Mouse (Mus musculus): ENCODE results near the gene Omt2b.
"Not testable (repeated sequence)": the region's sequence is repeated elsewhere in the genome, so short reads cannot be mapped to it uniquely, and the experiment has no call there.

Omt2b gene

DNA sequence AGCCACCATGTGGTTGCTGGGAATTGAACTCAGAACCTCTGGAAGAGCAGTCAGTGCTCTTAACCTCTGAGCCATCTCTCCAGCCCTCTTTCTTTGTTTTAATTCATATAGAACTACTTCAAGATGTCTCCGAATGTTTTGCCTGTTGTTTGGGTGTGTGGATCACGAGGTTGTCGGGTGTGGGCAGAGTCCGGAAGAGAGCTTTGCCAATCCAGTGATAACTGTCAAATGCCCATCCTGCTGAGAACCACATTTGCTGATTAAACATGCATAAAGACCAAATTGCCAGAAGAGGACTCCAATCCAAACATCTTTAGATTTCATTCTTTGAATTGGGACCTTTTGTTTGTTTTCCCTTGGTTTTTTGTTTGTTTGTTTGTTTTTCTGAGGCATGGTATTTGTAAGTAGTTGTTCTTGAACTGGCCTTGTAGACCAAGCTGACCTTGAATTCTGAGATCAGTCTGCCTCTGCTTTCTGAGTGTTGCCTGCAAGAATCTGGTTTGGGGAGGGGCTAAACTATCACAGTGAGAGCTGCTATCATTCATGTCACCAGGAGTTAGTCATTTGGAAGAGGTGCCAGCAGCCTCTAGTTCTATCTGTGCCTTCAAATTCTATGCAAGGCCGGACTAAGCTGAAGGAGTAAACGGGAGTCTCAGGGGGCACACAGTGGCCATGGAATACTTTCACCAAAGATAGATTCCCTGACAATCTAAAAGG lies 24.3 kb downstream of the Omt2b start:
- DNase-seq (ENCODE audit: low spot score) = no peak

GRCm38 (mm10) chr9:78354665-78355578 lies 27.5 kb downstream of the Omt2b start:
- DNase-seq (ENCODE audit: low spot score) = no peak

DNA sequence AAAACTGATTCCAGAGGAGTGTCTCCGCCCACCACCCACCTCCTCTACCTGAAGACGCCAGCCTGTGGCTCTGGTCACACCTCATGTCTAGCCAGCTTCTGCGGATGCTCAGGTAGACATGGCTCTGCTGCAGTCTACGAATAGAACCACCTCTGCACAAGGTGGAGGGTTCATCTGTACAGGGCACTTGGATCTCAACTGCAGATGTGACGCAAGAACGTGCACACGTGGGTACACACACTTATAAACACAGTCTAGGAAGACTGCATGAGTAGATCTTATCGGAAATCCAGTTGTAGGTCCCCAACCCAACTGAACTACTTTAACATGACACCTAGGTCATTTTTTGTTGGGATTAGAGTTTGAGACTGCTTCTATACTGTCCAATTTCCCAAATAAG lies 28.2 kb downstream of the Omt2b start, which contains the start of gene Gsta2:
TSS of gene Gsta2 (minus strand) at position 178 of the 400 bp plus-strand sequence.
- DNase-seq (ENCODE audit: low spot score) = no peak

DNA sequence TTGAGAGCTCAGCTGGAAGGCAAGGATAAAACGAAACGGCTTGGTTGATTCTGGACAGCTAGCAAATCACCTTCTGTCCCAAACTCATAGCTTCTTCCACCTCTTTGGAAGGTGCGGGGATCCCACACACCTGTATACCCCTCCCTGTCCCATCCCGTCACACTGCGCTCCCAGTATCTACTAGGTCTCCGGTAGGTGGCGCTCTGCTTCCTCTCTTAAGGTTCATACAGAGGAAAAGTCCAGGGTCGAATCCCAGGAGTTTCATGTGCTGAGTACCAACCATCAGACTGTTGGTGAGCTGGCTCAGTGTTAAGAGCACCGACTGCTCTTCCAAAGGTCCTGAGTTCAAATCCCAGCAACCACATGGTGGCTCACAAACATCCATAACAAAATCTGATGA lies 30.7 kb downstream of the Omt2b start:
- peak; percentile 47 for DNase-seq (ENCODE audit: low spot score)

GRCm38 (mm10) chr9:78359750-78360483 lies 32.5 kb downstream of the Omt2b start:
- no peak for DNase-seq (ENCODE audit: low spot score)

DNA sequence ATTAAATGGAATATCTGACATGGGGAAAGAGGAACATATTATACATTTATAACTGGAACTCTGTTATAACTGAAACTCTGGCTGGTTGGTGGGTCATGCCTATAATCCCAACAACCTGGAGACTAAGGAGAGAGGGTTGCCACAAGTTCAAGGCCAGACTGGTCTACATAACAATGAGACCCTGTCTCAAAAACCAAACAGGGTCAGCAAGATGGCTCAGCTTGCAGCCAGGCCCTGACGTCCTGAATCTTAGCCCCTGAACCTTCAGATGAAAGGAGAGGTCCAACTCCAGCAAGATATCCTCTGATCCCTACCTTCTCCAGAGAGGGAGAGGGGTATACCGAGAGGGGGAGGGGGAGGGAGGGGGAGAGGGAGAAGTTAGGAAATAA lies 33.1 kb downstream of the Omt2b start:
- DNase-seq (ENCODE audit: low spot score) = no peak

- DNase-seq (ENCODE audit: low spot score) = no peak
These were observed 36.0 kb downstream of the Omt2b start for GRCm38 (mm10) chr9:78363374-78363773.

GRCm38 (mm10) chr9:78364701-78365100 lies 37.3 kb downstream of the Omt2b start:
- no peak for DNase-seq (ENCODE audit: low spot score)

DNA sequence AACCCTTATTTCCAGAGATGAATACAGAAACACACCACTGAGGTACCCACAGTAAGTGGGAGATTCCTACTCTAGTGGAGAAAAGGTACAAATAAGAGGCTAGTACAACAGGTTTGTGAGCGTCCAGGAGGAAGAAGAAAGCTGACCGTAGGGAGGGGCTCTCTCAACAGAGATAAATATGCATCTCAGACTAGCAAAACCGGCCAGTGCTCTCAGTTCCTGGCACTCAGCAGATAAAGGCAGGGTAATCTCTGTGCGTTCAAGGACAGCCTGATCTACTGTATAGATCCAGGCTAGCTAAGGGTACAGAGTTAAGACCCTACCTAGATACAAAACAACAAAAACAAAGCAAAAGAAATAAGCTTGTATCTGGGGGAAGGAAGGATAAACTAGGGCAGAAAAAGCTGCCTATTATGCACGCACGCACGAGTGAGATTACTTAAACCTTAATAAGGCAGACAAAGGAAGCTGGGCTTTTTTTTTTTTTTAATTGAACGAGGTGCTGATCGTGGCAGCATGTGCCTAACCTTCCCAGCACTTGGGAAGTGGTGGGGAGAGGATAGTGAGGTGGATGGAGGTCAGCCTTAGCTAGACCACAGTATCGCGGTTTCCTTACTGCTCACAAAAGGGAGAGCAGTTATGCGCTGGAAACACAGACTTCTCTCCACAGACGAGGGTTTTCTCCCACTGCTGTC lies 38.6 kb downstream of the Omt2b start:
- no peak for DNase-seq (ENCODE audit: low spot score)

GRCm38 (mm10) chr9:78367959-78368358 lies 40.6 kb downstream of the Omt2b start, which contains the start of gene Dppa5a:
Dppa5a (minus strand) TSS chr9:78368177.
- not testable (repeated sequence) for DNase-seq (ENCODE audit: low spot score)

DNA sequence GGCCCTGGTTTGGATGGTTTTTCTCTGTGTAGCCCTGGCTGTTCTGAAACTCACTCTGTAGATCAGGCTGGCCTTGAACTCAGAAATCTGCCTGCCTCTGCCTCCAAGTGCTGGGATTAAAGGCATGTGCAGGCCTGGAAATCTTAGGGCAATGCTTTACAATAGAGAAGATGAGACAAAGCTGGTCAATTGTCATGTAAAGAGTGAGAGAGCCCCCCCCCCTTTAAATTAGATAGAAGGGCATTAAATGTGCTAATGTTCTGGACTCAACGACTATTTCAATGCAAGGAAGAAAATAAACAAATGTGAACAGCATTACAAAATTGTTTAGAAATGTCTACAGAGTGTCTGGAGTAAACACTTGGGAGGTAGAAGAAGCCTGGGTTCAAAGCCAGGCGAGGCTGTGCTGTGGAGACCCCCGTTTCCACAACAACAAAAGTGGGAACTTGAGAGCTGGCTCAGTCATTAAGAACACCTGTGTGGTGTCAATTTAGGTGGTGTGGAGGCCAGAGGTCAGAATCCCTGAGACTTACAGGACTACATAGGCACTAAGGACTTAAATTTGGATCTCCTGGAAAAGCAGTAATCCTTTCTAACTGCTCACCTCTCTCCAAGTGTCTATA lies 41.4 kb downstream of the Omt2b start:
- no peak for DNase-seq (ENCODE audit: low spot score)

DNA sequence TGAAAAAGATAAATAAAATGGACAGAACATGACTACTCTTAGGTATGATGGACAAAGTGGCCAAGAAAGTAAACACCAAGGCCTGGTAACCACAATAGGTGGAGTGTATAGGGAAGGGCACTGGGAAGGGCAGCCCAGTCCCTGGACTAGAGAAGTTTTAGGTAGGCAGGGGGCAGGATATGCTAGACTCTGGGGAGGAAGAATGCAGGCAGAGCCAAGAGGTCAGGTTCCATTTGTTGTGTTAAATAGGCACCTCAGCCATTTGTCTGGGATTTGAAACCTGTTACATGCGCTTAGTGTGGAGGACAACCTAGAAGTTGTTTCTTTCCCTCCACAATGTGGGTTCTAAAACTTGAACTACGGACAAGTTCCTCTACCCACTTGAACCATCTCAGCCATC lies 42.0 kb downstream of the Omt2b start:
- no peak for DNase-seq (ENCODE audit: low spot score)

GRCm38 (mm10) chr9:78369786-78370185 lies 42.4 kb downstream of the Omt2b start:
- no peak for DNase-seq (ENCODE audit: low spot score)

- DNase-seq (ENCODE audit: low spot score) = no peak
These were observed 44.1 kb downstream of the Omt2b start for GRCm38 (mm10) chr9:78371441-78371840.

- DNase-seq (ENCODE audit: low spot score) = no peak
These were observed 45.6 kb downstream of the Omt2b start for GRCm38 (mm10) chr9:78372827-78373504.

DNA sequence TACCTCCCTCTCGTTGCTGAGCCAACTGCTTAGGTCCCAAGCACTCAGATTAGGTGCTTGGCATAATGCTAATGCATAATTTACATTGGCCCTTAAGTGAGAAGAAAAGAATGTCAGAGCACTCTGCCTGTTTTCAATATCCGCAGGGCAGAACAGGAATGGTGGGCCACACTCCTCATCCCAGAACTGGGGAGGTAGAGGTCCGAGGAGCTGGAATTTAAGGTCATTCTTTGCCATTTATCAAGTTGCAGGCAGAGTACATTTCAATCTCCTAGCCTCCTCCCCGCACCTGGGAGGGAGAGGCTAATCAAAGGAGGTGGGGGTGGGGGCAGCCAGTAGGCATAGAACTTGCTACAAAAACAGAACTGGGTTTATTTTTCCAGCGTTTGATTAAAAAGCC lies 47.0 kb downstream of the Omt2b start:
- no peak for DNase-seq (ENCODE audit: low spot score)

GRCm38 (mm10) chr9:78374885-78375389 lies 47.5 kb downstream of the Omt2b start:
- no peak for DNase-seq (ENCODE audit: low spot score)

GRCm38 (mm10) chr9:78375486-78375885 lies 48.1 kb downstream of the Omt2b start:
- no peak for DNase-seq (ENCODE audit: low spot score)

DNA sequence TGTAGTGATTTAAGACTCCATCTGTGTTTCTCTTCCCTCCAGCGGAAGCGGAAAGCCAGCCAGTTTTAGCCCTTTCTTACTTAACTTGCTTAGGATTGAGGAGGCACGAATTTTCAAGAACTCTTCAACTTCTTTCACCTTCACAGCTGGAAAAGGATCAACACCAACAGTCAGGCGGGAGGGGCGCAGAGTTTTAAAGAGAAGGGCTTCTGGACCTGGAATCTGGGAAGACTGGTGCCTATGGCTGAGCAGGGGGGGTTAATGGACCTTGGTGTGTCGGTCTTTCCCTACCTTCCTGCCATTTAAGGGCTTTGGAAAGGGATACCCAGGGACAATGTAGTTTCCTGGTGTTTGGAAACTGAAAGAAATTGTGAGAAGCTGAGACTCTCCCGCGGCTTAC lies 50.2 kb downstream of the Omt2b start:
- no peak for DNase-seq (ENCODE audit: low spot score)

DNA sequence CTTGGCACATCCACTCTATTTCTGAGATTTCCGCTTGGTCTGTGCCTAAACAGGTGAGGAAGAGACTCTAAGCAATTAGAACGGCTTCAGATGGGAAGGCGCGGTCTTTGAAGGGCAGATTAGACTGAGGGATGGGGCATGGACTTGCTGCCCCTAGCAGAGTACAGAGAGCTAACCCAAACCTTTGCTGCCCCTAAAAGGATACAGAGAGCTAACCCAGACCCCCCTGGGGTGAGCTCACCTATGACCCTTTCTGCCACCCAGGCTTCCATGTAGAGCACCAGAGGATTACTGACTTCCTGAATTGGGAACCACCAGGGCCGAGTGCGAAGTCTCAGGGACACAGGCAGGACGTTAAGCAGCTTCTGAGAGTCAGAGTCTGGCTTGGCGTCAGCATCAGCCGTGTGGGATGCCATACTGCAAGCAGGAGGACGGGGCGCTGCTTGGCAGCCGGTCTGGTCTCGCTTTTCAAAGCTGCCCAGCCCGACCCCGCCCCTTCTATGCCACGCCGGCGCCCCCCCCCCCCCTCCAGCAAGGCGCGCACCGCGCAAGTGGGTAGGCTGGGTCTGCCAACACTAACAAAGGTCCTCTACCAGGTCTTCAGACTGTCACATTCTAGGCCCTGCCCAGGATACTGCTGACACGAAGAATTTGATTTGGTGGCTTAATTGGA lies 50.9 kb downstream of the Omt2b start, which contains the start of gene Ooep:
TSS of gene Ooep (minus strand) at position 613 of the 673 bp plus-strand sequence.
- no peak for DNase-seq (ENCODE audit: low spot score)

Measured in c-Kit-positive CD71-positive TER-119-positive erythroid progenitor cells, embryonic 14.5 days (primary cell).